Mouse (Mus musculus): ENCODE data around the gene Cyp2f2.

- TF ChIP-seq CTCF (IDR thresholded peaks at IDR 0.05; ENCODE audit: borderline replicate concordance, extremely low read depth, insufficient read depth, insufficient read length), result peak; percentile 96
- TF ChIP-seq POLR2A (IDR thresholded peaks at IDR 0.05; ENCODE audit: borderline replicate concordance, extremely low read depth, insufficient read depth, insufficient read length, poor library complexity, severe bottlenecking), result no peak
These were observed 40.2 kb downstream of the Cyp2f2 start for GRCm38 (mm10) chr7:27159882-27160281.
